Mouse (Mus musculus): ENCODE results near the gene Slc25a4.

The Slc25a4 gene

GRCm38 (mm10) chr8:46204974-46205640 lies 6.0 kb downstream of the Slc25a4 start:
- no peak for DNase-seq (ENCODE audit: low read depth)

- peak; percentile 13 for DNase-seq (ENCODE audit: low read depth)
Observed at GRCm38 (mm10) chr8:46204301-46204700, 6.8 kb downstream of the Slc25a4 start.

- DNase-seq (ENCODE audit: low read depth) = no peak
Observed at GRCm38 (mm10) chr8:46202350-46202749, 8.7 kb downstream of the Slc25a4 start.

GRCm38 (mm10) chr8:46197673-46198072 lies 13.4 kb downstream of the Slc25a4 start:
- DNase-seq (ENCODE audit: low read depth) = no peak

- DNase-seq (ENCODE audit: low read depth) = peak; percentile 55
Observed at GRCm38 (mm10) chr8:46196877-46197276, 14.2 kb downstream of the Slc25a4 start.

- DNase-seq (ENCODE audit: low read depth) = no peak
Observed at GRCm38 (mm10) chr8:46193100-46193499, 18.0 kb downstream of the Slc25a4 start.

- peak; percentile 80 for DNase-seq (ENCODE audit: low read depth)
Observed at GRCm38 (mm10) chr8:46185361-46185760, 25.7 kb downstream of the Slc25a4 start.

GRCm38 (mm10) chr8:46180136-46180535 lies 30.9 kb downstream of the Slc25a4 start:
- no peak for DNase-seq (ENCODE audit: low read depth)

- DNase-seq (ENCODE audit: low read depth) = no peak
Observed at GRCm38 (mm10) chr8:46173651-46174050, 37.4 kb downstream of the Slc25a4 start.

GRCm38 (mm10) chr8:46163870-46164190 lies 47.3 kb downstream of the Slc25a4 start:
- DNase-seq (ENCODE audit: low read depth) = peak; percentile 24

- DNase-seq (ENCODE audit: low read depth) = peak; percentile 92
Observed at GRCm38 (mm10) chr8:46162953-46163869, 47.9 kb downstream of the Slc25a4 start.
